Mouse (Mus musculus) neural tube, embryonic 10.5 days (tissue): ENCODE measurements at regions not wholly inside any gene's neighbourhood (a gene's known extent, or its start where the extent isn't known, plus 50 kb on each side); places are given as distances from the start of the nearest gene placed in this dataset.

Source experiments
- DNase-seq: peaks from one replicate; pipeline ENCODE4 v3.0.0-alpha.2; 2017; ENCODE audit warnings: low spot score; ENCODE audit errors: extremely low spot score

GRCm38 (mm10) chr12:58581811-58582572, 312.9 kb upstream of the Clec14a start:
- DNase-seq: no peak

GRCm38 (mm10) chr12:58569056-58569455, 300.0 kb upstream of the Clec14a start:
- no peak for DNase-seq

GRCm38 (mm10) chr12:58560840-58561239, 291.8 kb upstream of the Clec14a start:
- DNase-seq: no peak

- DNase-seq: no peak
Measured at GRCm38 (mm10) chr12:58559833-58560232, 290.7 kb upstream of the Clec14a start.

GRCm38 (mm10) chr12:58557261-58557660, 288.2 kb upstream of the Clec14a start:
- DNase-seq: no peak

GRCm38 (mm10) chr12:58556741-58557140, 287.7 kb upstream of the Clec14a start:
- DNase-seq: no peak

GRCm38 (mm10) chr12:58556060-58556459, 287.0 kb upstream of the Clec14a start:
- no peak for DNase-seq

- DNase-seq: no peak
Measured at GRCm38 (mm10) chr12:58550859-58551761, 282.0 kb upstream of the Clec14a start.

- no peak for DNase-seq
Measured at GRCm38 (mm10) chr12:58545832-58546538, 276.9 kb upstream of the Clec14a start.

GRCm38 (mm10) chr12:58544862-58545261, 275.8 kb upstream of the Clec14a start:
- DNase-seq: no peak

GRCm38 (mm10) chr12:58538305-58538719, 269.2 kb upstream of the Clec14a start:
- no peak for DNase-seq

GRCm38 (mm10) chr12:58537833-58538232, 268.7 kb upstream of the Clec14a start:
- no peak for DNase-seq

- DNase-seq: no peak
Measured at GRCm38 (mm10) chr12:58536381-58536992, 267.4 kb upstream of the Clec14a start.

GRCm38 (mm10) chr12:58530306-58530705, 261.2 kb upstream of the Clec14a start:
- DNase-seq: no peak

GRCm38 (mm10) chr12:58516800-58517199, 247.7 kb upstream of the Clec14a start:
- DNase-seq: no peak

GRCm38 (mm10) chr12:58513951-58514350, 244.9 kb upstream of the Clec14a start:
- no peak for DNase-seq

- DNase-seq: no peak
Measured at GRCm38 (mm10) chr12:58512645-58513044, 243.6 kb upstream of the Clec14a start.

GRCm38 (mm10) chr12:58504283-58504682, 235.2 kb upstream of the Clec14a start:
- DNase-seq: no peak

- DNase-seq: no peak
Measured at GRCm38 (mm10) chr12:58474181-58474580, 205.1 kb upstream of the Clec14a start.

GRCm38 (mm10) chr12:58473511-58473910, 204.4 kb upstream of the Clec14a start:
- DNase-seq: no peak

- no peak for DNase-seq
Measured at GRCm38 (mm10) chr12:58460465-58460864, 191.4 kb upstream of the Clec14a start.
